In genomic region chr3:31902504-31903330, GRCm38 (mm10) we compare ENCODE assay signal across 9 mouse cellular contexts. TPM values are rescaled to one million over a fixed set of nuclear protein-coding genes. Genes with fewer than 3 reads are reported as not detected.
DNase-seq lines count a peak whose midpoint lies in the region; ATAC-seq and TF ChIP-seq lines count a peak whose summit lies in the region.
"Had no signal": no experiment of that assay in that cellular context is flagged by ENCODE, and none has a peak within 500 bp of the region (broad histone marks: within the 10 kb centered on the region; RNA-seq: fewer than 3 reads in every experiment).

Kcnmb2 (plus strand) TSS chr3:31902507.

- H3K9ac ChIP-seq in kidney, embryonic 14.5 days (ENCODE audit: low read depth, low read length), result peak within 1 kb of the TSS; percentile 0; the same call in 1 of the 2 replicates
- peak within 1 kb of the TSS; percentile 23; the same call in 1 of the 2 replicates for H3K9ac ChIP-seq in embryonic facial prominence, embryonic 15.5 days

- no peaks in the 10 kb centered on the region for H3K9me3 ChIP-seq in kidney, embryonic 14.5 days (ENCODE audit: control insufficient read depth, low read length)
- H3K9me3 ChIP-seq in embryonic facial prominence, embryonic 15.5 days (replicated peaks), result no peaks in the 10 kb centered on the region

- H3K4me3 ChIP-seq in kidney, embryonic 14.5 days (ENCODE audit: low read length), result peak within 1 kb of the TSS; percentile 25
- peak within 1 kb of the TSS; percentile 27 for H3K4me3 ChIP-seq in embryonic facial prominence, embryonic 15.5 days (replicated peaks)
- H3K4me3 ChIP-seq in layer of hippocampus, adult 2 months, result peak within 1 kb of the TSS; percentile 55

- 2% methylated on average over 22 of the region's 22 CpGs for WGBS in kidney, embryonic 14.5 days
- 3% methylated on average over 22 of the region's 22 CpGs for WGBS in embryonic facial prominence, embryonic 15.5 days

- peak; percentile 37; the same call in 1 of the 2 replicates for ATAC-seq in kidney, embryonic 14.5 days (ENCODE audit: low FRiP score, low TSS enrichment)
- ATAC-seq in embryonic facial prominence, embryonic 15.5 days (ENCODE audit: insufficient number of reproducible peaks, low FRiP score, low TSS enrichment, low read depth), result no peak
- ATAC-seq in erythroid progenitor cell, adult 5-6 weeks (replicated peaks; ENCODE audit: low FRiP score, poor library complexity, severe bottlenecking), result no peak

- H3K4me1 ChIP-seq in kidney, embryonic 14.5 days (ENCODE audit: control insufficient read depth, insufficient read depth, low read length), result peaks cover 28% of the 10 kb centered on the region
- peaks cover 8% of the 10 kb centered on the region; the same call in 1 of the 2 replicates for H3K4me1 ChIP-seq in embryonic facial prominence, embryonic 15.5 days

- no peak for TF ChIP-seq CTCF in brain, embryonic 14.5 days (IDR thresholded peaks at IDR 0.05; ENCODE audit: borderline replicate concordance, extremely low read depth, insufficient read depth, insufficient read length)
- TF ChIP-seq CTCF in layer of hippocampus, adult 2 months (conservative IDR thresholded peaks at IDR 0.05), result no peak

- peak within 1 kb of the TSS; percentile 37; the same call in 1 of the 2 replicates for H3K27ac ChIP-seq in kidney, embryonic 14.5 days (ENCODE audit: low read depth, low read length)
- H3K27ac ChIP-seq in embryonic facial prominence, embryonic 15.5 days (replicated peaks), result no peak within 1 kb of the TSS
- peak within 1 kb of the TSS; percentile 43 for H3K27ac ChIP-seq in layer of hippocampus, adult 2 months

- peak within 1 kb of the TSS; percentile 36 for H3K4me2 ChIP-seq in kidney, embryonic 14.5 days (replicated peaks; ENCODE audit: low read depth, low read length)
- H3K4me2 ChIP-seq in embryonic facial prominence, embryonic 15.5 days (replicated peaks), result peak within 1 kb of the TSS; percentile 47

- no peak for DNase-seq in kidney, adult 9 months
- DNase-seq in brain, embryonic 14.5 days (ENCODE audit: low read depth), result peak; percentile 67
- peak; percentile 16 to 30 for DNase-seq in layer of hippocampus, adult 2 months (ENCODE audit: low spot score in 2 of 2)
- DNase-seq in neural tube, embryonic 10.5 days (ENCODE audit: extremely low spot score, low spot score), result peak; percentile 42
- DNase-seq in MN1 (ENCODE audit: low spot score), result no peak

- H3K36me3 ChIP-seq in kidney, embryonic 14.5 days (ENCODE audit: control insufficient read depth, insufficient read depth, low read length), result no peaks in the 10 kb centered on the region
- no peaks in the 10 kb centered on the region for H3K36me3 ChIP-seq in embryonic facial prominence, embryonic 15.5 days

- H3K27me3 ChIP-seq in kidney, embryonic 14.5 days (ENCODE audit: control insufficient read depth, insufficient read depth, low read length), result no peaks in the 10 kb centered on the region
- H3K27me3 ChIP-seq in embryonic facial prominence, embryonic 15.5 days, result peaks cover 20% of the 10 kb centered on the region

- no peak for TF ChIP-seq POLR2A in brain, embryonic 14.5 days (IDR thresholded peaks at IDR 0.05; ENCODE audit: borderline replicate concordance, extremely low read depth, insufficient read depth, insufficient read length, poor library complexity, severe bottlenecking)

RNA-seq across cellular contexts. Expression of gene Kcnmb2, which starts in this region (rescaled TPM):
- 2.6 and 2.7 TPM in 2 replicates for polyA plus RNA-seq in kidney, embryonic 14.5 days (2014; fragmentation: Nextera tagmentation; extraction: Ambion mirVana)
- polyA plus RNA-seq in brain, embryonic 14.5 days (2012; rRNA removed), result 2.0 and 3.9 TPM in 2 replicates
- polyA plus RNA-seq in embryonic facial prominence, embryonic 15.5 days (2015; fragmentation: Nextera tagmentation; extraction: Ambion mirVana), result 2.2 and 2.4 TPM in 2 replicates
- total RNA-seq in layer of hippocampus, adult 2 months (2021), result 1 to 10 TPM; 8.3 to 9.6 TPM
- total RNA-seq in erythroid progenitor cell, adult 5-6 weeks (2015; ENCODE audit: low replicate concordance), result not detected in 2 replicates
- not detected in 2 replicates for total RNA-seq in erythroid progenitor cell, adult 5-6 weeks (2017; ENCODE audit: low replicate concordance)
- total RNA-seq: MEL had no signal

Comparison
In these comparisons a context has a peak if more than half of its experiments do, and no peak if none do; other contexts are left out.
1. RNA of gene Kcnmb2 (total RNA-seq): 8.3 to 9.6 TPM in layer of hippocampus, adult 2 months; not detected in erythroid progenitor cell, adult 5-6 weeks; every median in the first group is over 4 times any median in the second.
2. DNase-seq: peak in brain, embryonic 14.5 days (single experiment), layer of hippocampus, adult 2 months (2 of 2) and neural tube, embryonic 10.5 days (single experiment); none in kidney, adult 9 months (single experiment) and MN1 (single experiment).
3. Peak in every context shown above with its lines, with median percentiles within 50 percentile points of each other: H3K4me3 ChIP-seq.